Mouse (Mus musculus) forebrain, postnatal 0 days (tissue): ENCODE data around the gene Dcun1d1. TPM values are rescaled to one million over a fixed set of nuclear protein-coding genes. Genes with fewer than 3 reads are reported as not detected.

Experiments used
- ATAC-seq: fragments of 200-750 bp; cut with Nextera tagmentation; 2 replicates; pipeline ENCODE4 v1.8.0; 2017; ENCODE audit warnings: mild to moderate bottlenecking, moderate library complexity
- DNase-seq: peaks from one replicate; pipeline ENCODE4 v3.0.0-alpha.2; 2015
- H3K27ac ChIP-seq: fragments of 300-500 bp; sonication (generic); 2 replicates; pipeline ENCODE4 v1.5.1; 2014; ENCODE audit warnings: low read depth, mild to moderate bottlenecking, antibody characterized with exemption, low read length, moderate library complexity, mixed read lengths
- H3K27me3 ChIP-seq: fragments of 300-500 bp; sonication (generic); 2 replicates; pipeline ENCODE4 v1.6.1; 2014; ENCODE audit warnings: mild to moderate bottlenecking, low read length, mixed read lengths; ENCODE audit not compliant: insufficient read depth
- H3K36me3 ChIP-seq: fragments of 300-500 bp; sonication (generic); 2 replicates; pipeline ENCODE4 v1.6.1; 2014; ENCODE audit warnings: mild to moderate bottlenecking, moderate library complexity; ENCODE audit not compliant: insufficient read depth
- H3K4me1 ChIP-seq: fragments of 300-500 bp; sonication (generic); 2 replicates; pipeline ENCODE4 v1.6.1; 2014; ENCODE audit warnings: antibody characterized with exemption; ENCODE audit not compliant: insufficient read depth
- H3K4me2 ChIP-seq: fragments of 300-500 bp; sonication (generic); 2 replicates; pipeline ENCODE4 v1.6.1; 2014; ENCODE audit warnings: low read depth, mild to moderate bottlenecking, moderate library complexity
- H3K4me3 ChIP-seq: fragments of 300-500 bp; sonication (generic); 2 replicates; pipeline ENCODE4 v1.5.1; 2014; ENCODE audit warnings: low read depth, low read length, mixed read lengths
- H3K9ac ChIP-seq: fragments of 300-500 bp; sonication (generic); 2 replicates; pipeline ENCODE4 v1.6.1; 2014; ENCODE audit warnings: mild to moderate bottlenecking
- H3K9me3 ChIP-seq: fragments of 300-500 bp; sonication (generic); 2 replicates; pipeline ENCODE4 v1.6.1; 2016; ENCODE audit warnings: low read length
- CTCF ChIP-seq: sonication (generic); IDR thresholded peaks from 2 replicates; pipeline ENCODE4 v1.5.1; 2016; ENCODE audit warnings: antibody characterized with exemption, control low read depth, low read depth
- WGBS: fragments of 180-500 bp; shearing (Covaris S2); extraction: QIAGEN DNeasy Blood & Tissue Kit; methylation state at CpG from one replicate; pipeline ENCODE4 v1.1.7; 2014; 5-methylcytosine and 5-hydroxymethylcytosine counted together
- polyA plus RNA-seq: library from polyadenylated mRNA; unstranded; fragments of >200 nt; fragmentation: Nextera tagmentation; extraction: Ambion mirVana; gene quantifications from 2 replicates; pipeline ENCODE4 v1.2.1, GENCODE M21; 2015
- total RNA-seq: library from RNA; depleted of rRNA; stranded (reverse); fragments of >200 nt; gene quantifications from 2 replicates; pipeline ENCODE4 v1.2.3, GENCODE M21; 2014

Dcun1d1 gene
- total and polyA plus RNA-seq, 2 experiments from 2014 or later, result 82.8 to 125 TPM

- Histone ChIP-seq H3K36me3 (no peaks in the 10 kb centered on the region), H3K27me3 (no peaks in the 10 kb centered on the region), H3K4me2 (peak overlapping the region; percentile 88), H3K4me3 (peak overlapping the region; percentile 93), H3K9ac (peak overlapping the region; percentile 89), H3K27ac (peak overlapping the region; percentile 85), H3K4me1 (peaks cover 6% of the 10 kb centered on the region), H3K9me3 (no peaks in the 10 kb centered on the region)
- no peak for TF ChIP-seq CTCF
- WGBS, result under 1% methylated on average over 58 of the region's 65 CpGs
- DNase-seq, result peak; percentile 42
- peak; percentile 72 for ATAC-seq
Observed at GRCm38 (mm10) chr3:35931896-35932727, 5.1 kb downstream of the Dcun1d1 start.

GRCm38 (mm10) chr3:35931359-35931758 lies 5.9 kb downstream of the Dcun1d1 start:
- H3K9ac ChIP-seq, result peak overlapping the region; percentile 89

GRCm38 (mm10) chr3:35929831-35930230 lies 7.4 kb downstream of the Dcun1d1 start:
- no peak for TF ChIP-seq CTCF
- H3K27ac ChIP-seq, result no peak overlapping the region
- peaks cover 6% of the 10 kb centered on the region for H3K4me1 ChIP-seq
- ATAC-seq (no peak), DNase-seq (no peak)
- H3K36me3 ChIP-seq, result no peaks in the 10 kb centered on the region
- no peaks in the 10 kb centered on the region for H3K9me3 ChIP-seq
- H3K9ac ChIP-seq, result no peak overlapping the region
- no peak overlapping the region for H3K4me3 ChIP-seq
- H3K4me2 ChIP-seq, result no peak overlapping the region
- no peaks in the 10 kb centered on the region for H3K27me3 ChIP-seq
- 66% methylated on average over 8 of the region's 8 CpGs for WGBS

More at GRCm38 (mm10) chr3:35931359-35931758, 5.9 kb downstream of the Dcun1d1 start:
- 30% methylated on average over 7 of the region's 7 CpGs for WGBS
- H3K9me3 ChIP-seq, result no peaks in the 10 kb centered on the region
- TF ChIP-seq CTCF, result no peak
- ATAC-seq (no peak), DNase-seq (no peak)
- peak overlapping the region; percentile 93 for H3K4me3 ChIP-seq
- no peaks in the 10 kb centered on the region for H3K27me3 ChIP-seq
- H3K4me2 ChIP-seq, result peak overlapping the region; percentile 88
- H3K4me1 ChIP-seq, result peaks cover 6% of the 10 kb centered on the region
- H3K27ac ChIP-seq, result no peak overlapping the region
- H3K36me3 ChIP-seq, result no peaks in the 10 kb centered on the region

- no peak for ATAC-seq
Observed at GRCm38 (mm10) chr3:35929406-35929805, 7.8 kb downstream of the Dcun1d1 start.

GRCm38 (mm10) chr3:35925852-35926251 lies 11.4 kb downstream of the Dcun1d1 start:
- no peaks in the 10 kb centered on the region for H3K27me3 ChIP-seq
- no peak overlapping the region for H3K4me2 ChIP-seq
- H3K36me3 ChIP-seq, result no peaks in the 10 kb centered on the region
- H3K9ac ChIP-seq, result no peak overlapping the region
- no peak overlapping the region for H3K4me3 ChIP-seq
- DNase-seq, result no peak
- ATAC-seq, result no peak
- 87% methylated on average over 2 of the region's 2 CpGs for WGBS
- no peaks in the 10 kb centered on the region for H3K9me3 ChIP-seq
- no peaks in the 10 kb centered on the region; the same call in 1 of the 2 replicates for H3K4me1 ChIP-seq
- no peak for TF ChIP-seq CTCF
- no peak overlapping the region for H3K27ac ChIP-seq

More at GRCm38 (mm10) chr3:35929406-35929805, 7.8 kb downstream of the Dcun1d1 start:
- Histone ChIP-seq H3K9ac (no peak overlapping the region), H3K4me3 (no peak overlapping the region), H3K27ac (no peak overlapping the region), H3K36me3 (no peaks in the 10 kb centered on the region), H3K4me2 (no peak overlapping the region), H3K27me3 (no peaks in the 10 kb centered on the region), H3K9me3 (no peaks in the 10 kb centered on the region), H3K4me1 (peaks cover 6% of the 10 kb centered on the region)
- WGBS, result 49% methylated on average over 3 of the region's 3 CpGs
- DNase-seq, result no peak
- TF ChIP-seq CTCF, result no peak

- H3K4me1 ChIP-seq, result no peaks in the 10 kb centered on the region
- WGBS, result 72% methylated on average over 3 of the region's 3 CpGs
- no peak overlapping the region for H3K27ac ChIP-seq
- DNase-seq (no peak), ATAC-seq (no peak)
- H3K27me3 ChIP-seq, result no peaks in the 10 kb centered on the region
- H3K9me3 ChIP-seq, result no peaks in the 10 kb centered on the region
- H3K4me2 ChIP-seq, result no peak overlapping the region
- TF ChIP-seq CTCF, result no peak
- H3K9ac ChIP-seq, result no peak overlapping the region
- H3K36me3 ChIP-seq, result no peaks in the 10 kb centered on the region
- no peak overlapping the region for H3K4me3 ChIP-seq
Observed at GRCm38 (mm10) chr3:35924007-35924406, 13.2 kb downstream of the Dcun1d1 start.

GRCm38 (mm10) chr3:35923495-35923894 lies 13.8 kb downstream of the Dcun1d1 start:
- no peak overlapping the region for H3K27ac ChIP-seq
- no peaks in the 10 kb centered on the region for H3K9me3 ChIP-seq
- no peak overlapping the region for H3K4me2 ChIP-seq
- ATAC-seq (no peak), DNase-seq (no peak)
- H3K27me3 ChIP-seq, result no peaks in the 10 kb centered on the region
- no peaks in the 10 kb centered on the region for H3K36me3 ChIP-seq
- H3K9ac ChIP-seq, result no peak overlapping the region
- no peak overlapping the region for H3K4me3 ChIP-seq
- H3K4me1 ChIP-seq, result no peaks in the 10 kb centered on the region
- WGBS, result 67% methylated on average over 7 of the region's 7 CpGs
- no peak for TF ChIP-seq CTCF
